Mouse (Mus musculus) kidney, postnatal 10 days (tissue): ENCODE data around the gene Bcl2l15.
A peak's percentile ranks its signal among the peaks of the same experiment; 100 is the strongest.

Experiments
- DNase-seq: peaks from one replicate; pipeline ENCODE4 v3.0.0; 2021; ENCODE audit warnings: mixed read lengths

The Bcl2l15 gene

GRCm38 (mm10) chr3:103874329-103874728 lies 41.9 kb downstream of the Bcl2l15 start:
- no peak for DNase-seq

GRCm38 (mm10) chr3:103885946-103886345 lies 53.5 kb downstream of the Bcl2l15 start:
- DNase-seq = no peak

- DNase-seq = peak; percentile 69
These were observed 55.2 kb downstream of the Bcl2l15 start for GRCm38 (mm10) chr3:103887581-103887980.

GRCm38 (mm10) chr3:103893374-103893773 lies 61.0 kb downstream of the Bcl2l15 start:
- no peak for DNase-seq
